Mouse (Mus musculus) gastrocnemius, adult 2 months (tissue): ENCODE results near the gene Klc1. TPM values are rescaled to one million over a fixed set of nuclear protein-coding genes. Genes with fewer than 3 reads are reported as not detected.

Source experiments
- DNase-seq: peaks from one replicate; pipeline ENCODE4 v3.0.0; 2022
- H3K27ac ChIP-seq: fragments of 200-600 bp; 2 replicates; pipeline ENCODE4 v1.8.1; 2022; ENCODE audit warnings: mild to moderate bottlenecking
- H3K4me3 ChIP-seq: fragments of 200-600 bp; 2 replicates; pipeline ENCODE4 v1.8.1; 2022; ENCODE audit warnings: mild to moderate bottlenecking, moderate library complexity
- CTCF ChIP-seq: fragments of 200-600 bp; IDR thresholded peaks from 2 replicates; pipeline ENCODE4 v1.8.1; 2022; ENCODE audit warnings: antibody characterized with exemption, mild to moderate bottlenecking, moderate library complexity
- intact Hi-C: fragments of 180-260 bp; cut with DNase I; formaldehyde crosslinking; loops from one replicate; pipeline ENCODE4 v1.15.1; 2025
- total RNA-seq, 2 experiments: library from RNA; stranded (reverse); gene quantifications; 2 replicates each; pipeline ENCODE4 v1.2.3; 2021

The Klc1 gene
- total RNA-seq, 2 experiments from 2014 or later: 61.5 to 75.9 TPM

DNA sequence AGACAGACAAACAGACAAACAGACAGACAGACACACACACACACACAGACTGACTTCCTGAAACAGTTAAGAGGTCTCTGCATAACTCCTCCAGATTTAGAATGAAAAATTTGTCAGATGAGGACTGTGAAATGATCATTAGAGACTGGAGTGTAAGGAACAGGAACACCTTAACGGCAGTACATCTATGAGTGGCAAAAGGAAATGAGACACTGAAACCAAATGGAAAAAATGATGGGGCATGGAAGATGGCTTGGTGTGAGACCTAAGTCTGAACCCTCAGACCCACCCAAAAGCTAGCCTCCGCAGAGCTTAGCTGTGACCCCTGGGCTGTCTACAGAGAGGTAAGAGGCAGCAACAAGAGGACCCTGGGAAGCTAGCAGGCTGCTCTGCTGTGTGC, 96.8 kb downstream of the Klc1 start:
- intact Hi-C loops: no loop called here
- Histone ChIP-seq H3K27ac (no peak overlapping the region), H3K4me3 (no peak overlapping the region)
- no peak for DNase-seq
- TF ChIP-seq CTCF: no peak

Other genes with a start within 250 kb of the Klc1 start
- gene Eif5, start 220.8 kb upstream of the Klc1 start, total RNA-seq: 100 to 1,000 TPM; 160 to 166 TPM
- 10 to 100 TPM; 48.2 to 60.7 TPM for gene Mark3, start 184.3 kb upstream of the Klc1 start, total RNA-seq
- 10 to 100 TPM in 1 of 2 experiments, 1 to 10 TPM in 1; 6.7 to 10.8 TPM for gene Ckb, start 86.5 kb upstream of the Klc1 start, total RNA-seq
- 1 to 10 TPM; 3.1 to 3.8 TPM for gene Trmt61a, start 80.7 kb upstream of the Klc1 start, total RNA-seq
- gene Bag5, start 45.6 kb upstream of the Klc1 start, total RNA-seq: 10 to 100 TPM; 14.7 to 19.2 TPM
- 10 to 100 TPM; 37.4 to 46.7 TPM for gene Apopt1, start 45.6 kb upstream of the Klc1 start, total RNA-seq
- under 1 TPM in 1 of 2 experiments, not detected in 1; 0.47 TPM for gene Xrcc3, start 55.0 kb downstream of the Klc1 start, total RNA-seq
- gene Zfyve21, start 55.3 kb downstream of the Klc1 start, total RNA-seq: 10 to 100 TPM; 15.6 to 18.0 TPM
- 1 to 10 TPM; 6.7 to 7.1 TPM for gene Ppp1r13b, start 149.3 kb downstream of the Klc1 start, total RNA-seq
- 100 to 1,000 TPM; 684 to 874 TPM for gene Atp5mpl, start 208.1 kb downstream of the Klc1 start, total RNA-seq
- under 1 TPM; 0.20 to 0.41 TPM for gene Tdrd9, start 212.7 kb downstream of the Klc1 start, total RNA-seq
- not detected for gene Rd3l, start 222.5 kb downstream of the Klc1 start, total RNA-seq